Mouse (Mus musculus): ENCODE data around the gene Cep78.

- TF ChIP-seq MAX (IDR thresholded peaks at IDR 0.05; ENCODE audit: low read depth) (no peak), POLR2A (IDR thresholded peaks at IDR 0.05; ENCODE audit: insufficient read length, low read depth) (no peak), E2F4 (IDR thresholded peaks at IDR 0.05; ENCODE audit: insufficient read depth) (no peak), USF1 (IDR thresholded peaks at IDR 0.05; ENCODE audit: low read depth) (no peak), MYOG (IDR thresholded peaks at IDR 0.05; ENCODE audit: control insufficient read depth in 1 of 3, insufficient read depth in 1 of 3, insufficient read length in 2 of 3, low read depth in 2 of 3) (no peak), TCF12 (IDR thresholded peaks at IDR 0.05; ENCODE audit: insufficient read depth, poor library complexity, severe bottlenecking) (no peak), SRF (IDR thresholded peaks at IDR 0.05; ENCODE audit: control insufficient read depth, insufficient read length, low read depth) (no peak), POLR2AphosphoS2 (IDR thresholded peaks at IDR 0.05; ENCODE audit: insufficient read length, low read depth) (no peak), CEBPB (IDR thresholded peaks at IDR 0.05; ENCODE audit: insufficient read depth, poor library complexity, severe bottlenecking) (no peak), TCF3 (IDR thresholded peaks at IDR 0.05; ENCODE audit: insufficient read length, low read depth) (no peak), MYOD1 (IDR thresholded peaks at IDR 0.05; ENCODE audit: control insufficient read depth in 1 of 3, insufficient read length in 2 of 3, low read depth in 2 of 3) (no peak)
Observed at GRCm38 (mm10) chr19:15950225-15950624, 34.6 kb downstream of the Cep78 start.

Data from myocyte (in vitro differentiated cells).